Mouse (Mus musculus): ENCODE data around the gene Adra2c.

Gene Adra2c

GRCm38 (mm10) chr5:35278019-35278418 is at the start of gene Adra2c:
Gene Adra2c (plus strand): TSS chr5:35278319.
- no peak for DNase-seq (ENCODE audit: low read depth, low spot score)

- DNase-seq (ENCODE audit: low read depth, low spot score): no peak
Observed at GRCm38 (mm10) chr5:35233142-35233541, 45.0 kb upstream of the Adra2c start.

GRCm38 (mm10) chr5:35237757-35238156 is 40.4 kb upstream of the Adra2c start:
- no peak for DNase-seq (ENCODE audit: low read depth, low spot score)

- no peak for DNase-seq (ENCODE audit: low read depth, low spot score)
Observed at GRCm38 (mm10) chr5:35238627-35239026, 39.5 kb upstream of the Adra2c start.

GRCm38 (mm10) chr5:35241556-35241955 is 36.6 kb upstream of the Adra2c start:
- no peak for DNase-seq (ENCODE audit: low read depth, low spot score)

- no peak for DNase-seq (ENCODE audit: low read depth, low spot score)
Observed at GRCm38 (mm10) chr5:35244204-35244603, 33.9 kb upstream of the Adra2c start.

GRCm38 (mm10) chr5:35245555-35246273 is 32.4 kb upstream of the Adra2c start:
- DNase-seq (ENCODE audit: low read depth, low spot score): no peak

- no peak for DNase-seq (ENCODE audit: low read depth, low spot score)
Observed at GRCm38 (mm10) chr5:35254964-35255716, 23.0 kb upstream of the Adra2c start.

- DNase-seq (ENCODE audit: low read depth, low spot score): no peak
Observed at GRCm38 (mm10) chr5:35263716-35264115, 14.4 kb upstream of the Adra2c start.

- DNase-seq (ENCODE audit: low read depth, low spot score): no peak
Observed at GRCm38 (mm10) chr5:35267486-35267885, 10.6 kb upstream of the Adra2c start.

GRCm38 (mm10) chr5:35275356-35275755 is 2.8 kb upstream of the Adra2c start:
- DNase-seq (ENCODE audit: low read depth, low spot score): no peak

- peak; percentile 27 for DNase-seq (ENCODE audit: low read depth, low spot score)
Observed at GRCm38 (mm10) chr5:35278741-35279695, 899 bp downstream of the Adra2c start.

- DNase-seq (ENCODE audit: low read depth, low spot score): no peak
Observed at GRCm38 (mm10) chr5:35279696-35280001, 1.5 kb downstream of the Adra2c start.

GRCm38 (mm10) chr5:35280002-35280782 is 2.1 kb downstream of the Adra2c start:
- peak; percentile 9 for DNase-seq (ENCODE audit: low read depth, low spot score)

- DNase-seq (ENCODE audit: low read depth, low spot score): no peak
Observed at GRCm38 (mm10) chr5:35280783-35281165, 2.7 kb downstream of the Adra2c start.

GRCm38 (mm10) chr5:35285281-35285680 is 7.2 kb downstream of the Adra2c start:
- no peak for DNase-seq (ENCODE audit: low read depth, low spot score)

GRCm38 (mm10) chr5:35286190-35286589 is 8.1 kb downstream of the Adra2c start:
- DNase-seq (ENCODE audit: low read depth, low spot score): no peak

GRCm38 (mm10) chr5:35299621-35300020 is 21.5 kb downstream of the Adra2c start:
- no peak for DNase-seq (ENCODE audit: low read depth, low spot score)

GRCm38 (mm10) chr5:35304191-35304590 is 26.1 kb downstream of the Adra2c start:
- DNase-seq (ENCODE audit: low read depth, low spot score): no peak

GRCm38 (mm10) chr5:35305332-35305731 is 27.2 kb downstream of the Adra2c start:
- DNase-seq (ENCODE audit: low read depth, low spot score): no peak

- DNase-seq (ENCODE audit: low read depth, low spot score): no peak
Observed at GRCm38 (mm10) chr5:35306692-35307091, 28.6 kb downstream of the Adra2c start.

Measured in embryo, embryonic 11.5 days (tissue).